Mouse (Mus musculus): ENCODE measurements around the gene Ggcx. TPM values are rescaled to one million over a fixed set of nuclear protein-coding genes. Genes with fewer than 3 reads are reported as not detected.

The Ggcx gene
- polyA plus RNA-seq, 1 experiment from 2014 or later: 31.7 TPM

DNA sequence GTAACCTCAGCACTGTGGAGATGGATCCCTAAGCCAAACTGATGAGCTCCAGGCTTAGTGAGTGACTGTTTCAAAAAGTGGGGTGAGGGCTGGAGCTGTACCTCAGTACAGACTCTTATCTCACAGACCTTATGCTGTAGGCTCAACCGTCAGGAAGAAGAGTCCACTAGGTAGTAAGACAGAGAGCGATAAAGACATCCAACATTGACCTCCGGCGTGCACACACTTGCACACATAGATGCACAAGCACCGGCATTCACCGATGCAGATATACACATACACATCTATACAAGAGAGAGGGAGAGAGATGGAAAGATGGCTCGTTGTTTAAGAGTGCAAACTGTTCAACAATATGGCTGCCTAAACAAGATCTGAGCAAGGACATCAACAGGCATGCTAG is 30.2 kb upstream of the Ggcx start:
- H3K4me2 ChIP-seq (ENCODE audit: low read depth, low read length): peak overlapping the region; percentile 47
- no peaks in the 10 kb centered on the region for H3K27me3 ChIP-seq (ENCODE audit: control insufficient read depth, insufficient read depth, low read depth, low read length)
- H3K9ac ChIP-seq (ENCODE audit: low read depth, low read length): peak overlapping the region; percentile 55
- H3K4me3 ChIP-seq (ENCODE audit: low read depth, low read length): no peak overlapping the region; the same call in 1 of the 2 replicates
- H3K36me3 ChIP-seq (ENCODE audit: control insufficient read depth, insufficient read depth): peaks cover 29% of the 10 kb centered on the region
- H3K9me3 ChIP-seq (replicated peaks; ENCODE audit: control insufficient read depth, low read length): no peaks in the 10 kb centered on the region
- peak overlapping the region; percentile 90 for H3K27ac ChIP-seq (ENCODE audit: low read length)
- peaks cover 75% of the 10 kb centered on the region for H3K4me1 ChIP-seq (ENCODE audit: control insufficient read depth, low read depth, low read length)
- peak; percentile 80 for ATAC-seq (ENCODE audit: low read depth)
- 22% methylated on average over 7 of the region's 7 CpGs for WGBS (ENCODE audit: insufficient replicate concordance)

DNA sequence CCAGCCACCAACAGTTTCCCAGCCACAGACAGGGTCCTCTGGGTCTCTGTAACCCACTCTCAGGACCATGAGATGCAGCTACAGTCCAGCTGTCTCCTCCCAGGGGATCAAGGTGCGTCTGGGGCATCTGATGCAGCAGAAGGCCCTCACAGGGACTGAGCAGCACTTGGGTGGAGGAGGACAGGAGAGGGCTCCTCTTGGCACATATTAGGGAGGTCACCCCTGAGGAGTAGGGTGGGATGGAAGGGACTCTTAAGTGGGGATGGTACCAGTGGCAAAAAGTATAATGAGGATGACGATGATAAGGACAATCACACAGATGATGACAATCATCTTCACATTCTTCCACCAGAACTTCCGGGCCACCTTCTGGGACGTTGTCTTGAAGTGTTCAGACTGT is 28.9 kb upstream of the Ggcx start:
- ATAC-seq (ENCODE audit: low read depth): no peak
- no peaks in the 10 kb centered on the region for H3K27me3 ChIP-seq (ENCODE audit: control insufficient read depth, insufficient read depth, low read depth, low read length)
- H3K27ac ChIP-seq (ENCODE audit: low read length): peak overlapping the region; percentile 90
- peaks cover 67% of the 10 kb centered on the region for H3K4me1 ChIP-seq (ENCODE audit: control insufficient read depth, low read depth, low read length)
- no peaks in the 10 kb centered on the region for H3K9me3 ChIP-seq (replicated peaks; ENCODE audit: control insufficient read depth, low read length)
- H3K4me3 ChIP-seq (ENCODE audit: low read depth, low read length): no peak overlapping the region
- peaks cover 29% of the 10 kb centered on the region for H3K36me3 ChIP-seq (ENCODE audit: control insufficient read depth, insufficient read depth)
- no peak overlapping the region for H3K4me2 ChIP-seq (ENCODE audit: low read depth, low read length)
- 30% methylated on average over 4 of the region's 4 CpGs for WGBS (ENCODE audit: insufficient replicate concordance)
- no peak overlapping the region for H3K9ac ChIP-seq (ENCODE audit: low read depth, low read length)

DNA sequence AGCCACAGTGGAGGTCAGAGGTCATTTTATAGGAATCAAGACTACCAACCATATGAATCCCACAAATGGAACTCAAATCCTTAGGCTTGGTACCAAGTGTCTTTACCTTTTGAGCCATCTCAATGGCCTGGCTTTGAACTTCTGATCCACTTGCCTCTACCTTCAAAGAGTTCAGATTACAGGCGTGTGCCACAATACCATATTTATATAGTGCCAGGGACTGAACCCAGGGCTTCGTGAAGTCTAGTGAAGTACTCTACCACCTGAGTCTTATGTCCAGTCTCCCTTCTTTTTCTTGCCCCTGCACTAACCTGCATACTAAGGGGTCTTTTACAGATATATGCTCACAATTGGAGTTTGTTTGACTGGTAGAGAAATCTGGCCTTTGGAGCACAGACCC is 27.5 kb upstream of the Ggcx start:
- Histone ChIP-seq H3K27ac (ENCODE audit: low read length) (no peak overlapping the region), H3K4me2 (ENCODE audit: low read depth, low read length) (no peak overlapping the region), H3K9ac (ENCODE audit: low read depth, low read length) (no peak overlapping the region), H3K36me3 (ENCODE audit: control insufficient read depth, insufficient read depth) (peaks cover 29% of the 10 kb centered on the region), H3K27me3 (ENCODE audit: control insufficient read depth, insufficient read depth, low read depth, low read length) (no peaks in the 10 kb centered on the region), H3K9me3 (replicated peaks; ENCODE audit: control insufficient read depth, low read length) (no peaks in the 10 kb centered on the region), H3K4me1 (ENCODE audit: control insufficient read depth, low read depth, low read length) (peaks cover 66% of the 10 kb centered on the region), H3K4me3 (ENCODE audit: low read depth, low read length) (no peak overlapping the region)
- WGBS (ENCODE audit: insufficient replicate concordance): 82% methylated on average over 2 of the region's 2 CpGs
- ATAC-seq (ENCODE audit: low read depth): no peak

DNA sequence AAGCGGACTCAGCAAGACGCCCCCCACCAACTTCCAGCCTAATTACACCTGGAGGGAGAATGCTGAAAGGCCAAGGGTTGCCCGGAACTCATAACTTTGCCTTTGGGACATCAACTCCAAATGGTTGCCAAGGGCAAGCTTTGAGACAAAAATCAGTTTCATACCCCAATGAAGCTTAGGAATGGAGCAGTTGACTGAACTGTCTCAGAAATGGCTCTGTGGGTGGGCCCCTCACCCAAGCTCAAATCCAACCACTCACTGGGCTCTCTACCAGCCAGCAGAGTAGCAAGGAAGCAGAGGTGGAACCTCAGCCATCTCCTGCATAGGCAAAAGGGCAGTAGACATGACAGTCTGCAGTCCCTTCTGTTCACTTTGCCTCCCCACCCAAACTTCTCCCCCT is 26.3 kb upstream of the Ggcx start:
- Histone ChIP-seq H3K9ac (ENCODE audit: low read depth, low read length) (peak overlapping the region; percentile 95), H3K27ac (ENCODE audit: low read length) (peak overlapping the region; percentile 100), H3K4me2 (ENCODE audit: low read depth, low read length) (peak overlapping the region; percentile 86)

DNA sequence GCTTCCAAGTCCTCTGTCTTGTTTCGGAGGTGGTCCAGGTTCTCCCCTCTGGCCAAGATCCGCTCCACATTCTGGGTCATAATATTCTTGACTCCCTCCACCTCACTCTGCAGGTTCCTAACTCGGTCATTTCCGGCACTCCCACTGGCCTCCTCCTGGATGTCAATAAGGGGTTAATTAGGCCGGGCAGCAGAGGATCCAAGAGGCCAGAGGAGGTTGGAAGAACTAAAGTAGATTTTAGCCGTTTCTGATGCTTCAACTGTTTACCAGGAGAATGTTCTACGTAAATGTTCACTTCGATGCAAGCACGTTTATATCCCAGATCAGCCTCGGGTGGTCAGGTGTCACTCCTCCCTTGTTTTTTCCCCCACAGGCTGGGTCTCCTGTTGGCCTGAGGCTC is 25.8 kb upstream of the Ggcx start:
- Histone ChIP-seq H3K4me3 (ENCODE audit: low read depth, low read length) (peak overlapping the region; percentile 85), H3K27ac (ENCODE audit: low read length) (peak overlapping the region; percentile 100)

More for the DNA sequence above, 26.3 kb upstream of the Ggcx start:
- 62% methylated on average over 3 of the region's 3 CpGs for WGBS (ENCODE audit: insufficient replicate concordance)
- Histone ChIP-seq H3K27me3 (ENCODE audit: control insufficient read depth, insufficient read depth, low read depth, low read length) (no peaks in the 10 kb centered on the region), H3K9me3 (replicated peaks; ENCODE audit: control insufficient read depth, low read length) (no peaks in the 10 kb centered on the region), H3K4me1 (ENCODE audit: control insufficient read depth, low read depth, low read length) (peaks cover 57% of the 10 kb centered on the region), H3K36me3 (ENCODE audit: control insufficient read depth, insufficient read depth) (peaks cover 29% of the 10 kb centered on the region), H3K4me3 (ENCODE audit: low read depth, low read length) (peak overlapping the region; percentile 85)
- ATAC-seq (ENCODE audit: low read depth): no peak

DNA sequence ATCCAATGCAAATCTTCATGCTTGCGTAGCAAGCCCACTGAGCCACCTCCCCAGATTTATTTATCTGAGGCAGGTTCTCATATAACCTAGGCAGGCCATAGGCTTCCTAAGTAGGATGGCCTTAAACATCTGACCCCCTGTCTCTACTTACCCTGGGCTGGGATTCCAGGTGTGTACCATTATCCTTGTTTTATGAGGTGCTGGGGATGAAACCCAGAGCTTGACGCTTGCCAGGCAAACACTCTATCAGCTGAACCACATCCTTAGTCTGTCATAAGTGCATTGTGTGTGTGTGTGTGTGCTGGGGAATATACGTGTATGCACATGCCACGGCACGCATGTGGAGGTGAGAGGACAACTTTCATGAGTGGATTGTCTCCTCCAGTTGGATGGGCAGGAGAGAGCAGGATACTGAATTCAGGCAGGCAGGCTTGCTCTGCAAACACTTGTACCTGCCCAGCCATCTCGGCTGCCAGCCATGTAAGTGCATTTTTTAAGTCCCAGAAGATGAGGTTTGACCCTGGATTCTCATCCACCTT is 25.2 kb upstream of the Ggcx start:
- Histone ChIP-seq H3K9me3 (replicated peaks; ENCODE audit: control insufficient read depth, low read length) (no peaks in the 10 kb centered on the region), H3K4me3 (ENCODE audit: low read depth, low read length) (peak overlapping the region; percentile 85), H3K27ac (ENCODE audit: low read length) (peak overlapping the region; percentile 100), H3K4me1 (ENCODE audit: control insufficient read depth, low read depth, low read length) (peaks cover 55% of the 10 kb centered on the region), H3K9ac (ENCODE audit: low read depth, low read length) (peak overlapping the region; percentile 95), H3K27me3 (ENCODE audit: control insufficient read depth, insufficient read depth, low read depth, low read length) (no peaks in the 10 kb centered on the region), H3K36me3 (ENCODE audit: control insufficient read depth, insufficient read depth) (peaks cover 29% of the 10 kb centered on the region), H3K4me2 (ENCODE audit: low read depth, low read length) (peak overlapping the region; percentile 86)
- ATAC-seq (ENCODE audit: low read depth): no peak
- WGBS (ENCODE audit: insufficient replicate concordance): 38% methylated on average over 6 of the region's 6 CpGs

More for the DNA sequence above, 25.8 kb upstream of the Ggcx start:
- Histone ChIP-seq H3K4me1 (ENCODE audit: control insufficient read depth, low read depth, low read length) (peaks cover 57% of the 10 kb centered on the region), H3K9me3 (replicated peaks; ENCODE audit: control insufficient read depth, low read length) (no peaks in the 10 kb centered on the region), H3K4me2 (ENCODE audit: low read depth, low read length) (peak overlapping the region; percentile 86), H3K36me3 (ENCODE audit: control insufficient read depth, insufficient read depth) (peaks cover 29% of the 10 kb centered on the region), H3K27me3 (ENCODE audit: control insufficient read depth, insufficient read depth, low read depth, low read length) (no peaks in the 10 kb centered on the region), H3K9ac (ENCODE audit: low read depth, low read length) (peak overlapping the region; percentile 95)
- ATAC-seq (ENCODE audit: low read depth): no peak
- WGBS (ENCODE audit: insufficient replicate concordance): 52% methylated on average over 10 of the region's 10 CpGs

DNA sequence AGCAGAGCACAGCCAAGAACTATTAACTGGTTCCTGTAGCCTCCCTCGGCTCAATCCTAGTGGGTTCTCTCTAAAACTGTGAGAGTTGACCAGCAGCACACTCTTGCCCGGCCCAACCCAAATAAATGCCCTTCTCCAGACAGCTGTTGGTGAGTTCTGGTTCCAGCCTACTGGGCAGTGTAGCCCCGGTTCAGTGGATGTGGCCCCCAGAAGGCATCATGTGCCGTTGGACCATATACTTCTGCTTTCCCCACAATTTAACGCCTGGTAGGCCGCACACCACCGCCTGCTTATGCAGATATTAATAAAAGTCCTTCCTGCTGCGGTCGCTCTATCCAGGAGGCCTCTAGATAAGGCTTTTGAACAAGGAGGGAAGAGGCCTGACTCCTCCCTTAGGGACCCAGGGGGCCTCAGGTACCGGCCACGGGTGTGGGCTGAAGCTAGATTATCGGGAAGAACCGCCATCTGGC is 24.6 kb upstream of the Ggcx start:
- Histone ChIP-seq H3K4me3 (ENCODE audit: low read depth, low read length) (peak overlapping the region; percentile 85), H3K9me3 (replicated peaks; ENCODE audit: control insufficient read depth, low read length) (no peaks in the 10 kb centered on the region), H3K27me3 (ENCODE audit: control insufficient read depth, insufficient read depth, low read depth, low read length) (no peaks in the 10 kb centered on the region), H3K9ac (ENCODE audit: low read depth, low read length) (peak overlapping the region; percentile 95), H3K4me2 (ENCODE audit: low read depth, low read length) (peak overlapping the region; percentile 86), H3K4me1 (ENCODE audit: control insufficient read depth, low read depth, low read length) (peaks cover 48% of the 10 kb centered on the region), H3K27ac (ENCODE audit: low read length) (peak overlapping the region; percentile 100), H3K36me3 (ENCODE audit: control insufficient read depth, insufficient read depth) (peaks cover 23% of the 10 kb centered on the region)
- 2% methylated on average over 13 of the region's 13 CpGs for WGBS (ENCODE audit: insufficient replicate concordance)
- ATAC-seq (ENCODE audit: low read depth): peak; percentile 89

DNA sequence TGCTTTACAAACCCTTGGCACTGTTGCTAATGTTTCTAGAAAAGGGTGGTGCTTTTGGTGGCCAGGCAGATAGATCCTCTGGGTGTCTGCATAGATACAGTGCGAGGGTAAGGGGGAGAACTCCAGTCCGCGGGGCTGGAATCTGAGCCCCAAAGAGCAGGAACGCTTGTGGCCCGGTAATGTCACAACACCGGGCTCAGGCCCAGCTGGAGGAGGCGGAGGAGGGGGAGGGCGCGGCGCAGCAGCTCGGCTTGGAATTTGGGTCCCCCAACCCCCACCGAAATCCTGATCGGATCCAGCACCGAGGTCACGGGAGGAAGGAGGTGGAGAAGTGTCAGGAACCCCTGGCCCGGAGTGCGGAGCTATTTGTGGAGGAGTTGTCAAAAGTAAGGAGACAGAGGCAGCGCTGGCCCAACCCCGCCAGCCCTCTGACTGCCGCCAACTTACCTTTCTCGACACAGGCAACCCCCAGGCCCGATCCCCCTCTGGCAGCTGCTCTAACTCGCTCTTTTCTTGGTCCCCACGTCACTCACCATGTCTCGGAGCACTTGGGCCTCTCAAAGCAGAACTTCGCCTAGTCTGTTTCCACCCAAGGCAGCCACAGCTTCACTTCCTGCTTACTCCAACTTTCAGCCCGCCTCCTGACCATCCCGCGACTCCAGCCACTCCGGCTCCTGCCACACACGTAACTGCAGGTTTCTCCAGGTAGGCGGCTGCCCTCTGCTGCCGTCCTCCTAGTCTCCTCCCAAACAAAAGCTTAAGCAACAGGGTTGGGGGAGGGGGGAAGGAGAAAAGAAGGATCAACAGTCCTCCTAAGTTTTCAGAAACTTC is 24.0 kb upstream of the Ggcx start, which contains the start of gene Vamp8:
Gene Vamp8 (minus strand): TSS at position 763 of the 831 bp plus-strand sequence.
- peaks cover 42% of the 10 kb centered on the region for H3K4me1 ChIP-seq (ENCODE audit: control insufficient read depth, low read depth, low read length)
- peak within 1 kb of the TSS; percentile 86 for H3K4me2 ChIP-seq (ENCODE audit: low read depth, low read length)
- 0% methylated on average over 33 of the region's 33 CpGs for WGBS (ENCODE audit: insufficient replicate concordance)
- H3K4me3 ChIP-seq (ENCODE audit: low read depth, low read length): peak within 1 kb of the TSS; percentile 85
- peak; percentile 58 for ATAC-seq (ENCODE audit: low read depth)
- H3K9ac ChIP-seq (ENCODE audit: low read depth, low read length): peak within 1 kb of the TSS; percentile 95
- H3K9me3 ChIP-seq (replicated peaks; ENCODE audit: control insufficient read depth, low read length): no peaks in the 10 kb centered on the region
- H3K27ac ChIP-seq (ENCODE audit: low read length): peak within 1 kb of the TSS; percentile 100
- H3K36me3 ChIP-seq (ENCODE audit: control insufficient read depth, insufficient read depth): peaks cover 17% of the 10 kb centered on the region
- no peaks in the 10 kb centered on the region for H3K27me3 ChIP-seq (ENCODE audit: control insufficient read depth, insufficient read depth, low read depth, low read length)
